Mouse (Mus musculus): ENCODE measurements around the gene Olfr1045. TPM values are rescaled to one million over a fixed set of nuclear protein-coding genes. Genes with fewer than 3 reads are reported as not detected.

The Olfr1045 gene
- polyA plus RNA-seq (2017; shearing (Covaris generic)), result not detected

GRCm38 (mm10) chr2:86202909-86203308, at the start of gene Olfr1045:
Olfr1045 (minus strand) TSS chr2:86203009.

GRCm38 (mm10) chr2:86240189-86240588, 37.4 kb upstream of the Olfr1045 start, which contains the start of gene Olfr1048:
Olfr1048 (minus strand) TSS chr2:86240289.

GRCm38 (mm10) chr2:86231301-86231700, 28.5 kb upstream of the Olfr1045 start, which contains the start of gene Olfr1047:
Olfr1047 (minus strand) TSS chr2:86231401.

GRCm38 (mm10) chr2:86219214-86219613, 16.4 kb upstream of the Olfr1045 start, which contains the start of gene Olfr1046:
Olfr1046 (minus strand) TSS chr2:86219314.

GRCm38 (mm10) chr2:86185583-86185982, 17.2 kb downstream of the Olfr1045 start, which contains the start of gene Olfr52:
Olfr52 (minus strand) TSS chr2:86185683.

GRCm38 (mm10) chr2:86177720-86178119, 25.1 kb downstream of the Olfr1045 start, which contains the start of gene Olfr1044:
Olfr1044 (minus strand) TSS chr2:86177820.

GRCm38 (mm10) chr2:86167422-86167821, 35.4 kb downstream of the Olfr1045 start, which contains the start of gene Olfr1043:
Olfr1043 (minus strand) TSS chr2:86167522.

GRCm38 (mm10) chr2:86161738-86162137, 41.1 kb downstream of the Olfr1045 start, which contains the start of gene Olfr1042:
Olfr1042 (minus strand) TSS chr2:86161838.

GRCm38 (mm10) chr2:86146632-86147031, 56.2 kb downstream of the Olfr1045 start, which contains the start of gene Olfr1040:
Olfr1040 (minus strand) TSS chr2:86146732.

Other genes with a start within 250 kb of the Olfr1045 start
- not detected for gene Olfr1029, start 229.1 kb downstream of the Olfr1045 start, polyA plus RNA-seq (2017; shearing (Covaris generic))
- gene Olfr1030, start 223.7 kb downstream of the Olfr1045 start, polyA plus RNA-seq (2017; shearing (Covaris generic)), result not detected
- not detected for gene Olfr1031, start 212.7 kb downstream of the Olfr1045 start, polyA plus RNA-seq (2017; shearing (Covaris generic))
- not detected for gene Olfr1032, start 197.5 kb downstream of the Olfr1045 start, polyA plus RNA-seq (2017; shearing (Covaris generic))
- gene Olfr1033, start 182.4 kb downstream of the Olfr1045 start, polyA plus RNA-seq (2017; shearing (Covaris generic)), result not detected
- gene Olfr1034, start 157.1 kb downstream of the Olfr1045 start, polyA plus RNA-seq (2017; shearing (Covaris generic)), result not detected
- gene Olfr1036, start 129.0 kb downstream of the Olfr1045 start, polyA plus RNA-seq (2017; shearing (Covaris generic)), result not detected
- not detected for gene Olfr1037, start 115.6 kb downstream of the Olfr1045 start, polyA plus RNA-seq (2017; shearing (Covaris generic))
- not detected for gene Olfr1039, start 67.1 kb downstream of the Olfr1045 start, polyA plus RNA-seq (2017; shearing (Covaris generic))
- gene Olfr1040, start 56.3 kb downstream of the Olfr1045 start, polyA plus RNA-seq (2017; shearing (Covaris generic)), result not detected
- not detected for gene Olfr1042, start 41.2 kb downstream of the Olfr1045 start, polyA plus RNA-seq (2017; shearing (Covaris generic))
- not detected for gene Olfr1043, start 35.5 kb downstream of the Olfr1045 start, polyA plus RNA-seq (2017; shearing (Covaris generic))
- gene Olfr1044, start 25.2 kb downstream of the Olfr1045 start, polyA plus RNA-seq (2017; shearing (Covaris generic)), result not detected
- not detected for gene Olfr52, start 17.3 kb downstream of the Olfr1045 start, polyA plus RNA-seq (2017; shearing (Covaris generic))
- gene Olfr1046, start 16.3 kb upstream of the Olfr1045 start, polyA plus RNA-seq (2017; shearing (Covaris generic)), result not detected
- gene Olfr1047, start 28.4 kb upstream of the Olfr1045 start, polyA plus RNA-seq (2017; shearing (Covaris generic)), result not detected
- not detected for gene Olfr1048, start 37.3 kb upstream of the Olfr1045 start, polyA plus RNA-seq (2017; shearing (Covaris generic))
- gene Olfr1049, start 55.3 kb upstream of the Olfr1045 start, polyA plus RNA-seq (2017; shearing (Covaris generic)), result not detected
- gene Olfr1051, start 76.1 kb upstream of the Olfr1045 start, polyA plus RNA-seq (2017; shearing (Covaris generic)), result not detected
- gene Olfr1052, start 89.4 kb upstream of the Olfr1045 start, polyA plus RNA-seq (2017; shearing (Covaris generic)), result not detected
- not detected for gene Olfr1053, start 112.3 kb upstream of the Olfr1045 start, polyA plus RNA-seq (2017; shearing (Covaris generic))
- gene Olfr1054, start 132.4 kb upstream of the Olfr1045 start, polyA plus RNA-seq (2017; shearing (Covaris generic)), result not detected
- not detected for gene Olfr1055, start 147.3 kb upstream of the Olfr1045 start, polyA plus RNA-seq (2017; shearing (Covaris generic))
- not detected for gene Olfr1056, start 159.5 kb upstream of the Olfr1045 start, polyA plus RNA-seq (2017; shearing (Covaris generic))
- gene Olfr1057, start 175.4 kb upstream of the Olfr1045 start, polyA plus RNA-seq (2017; shearing (Covaris generic)), result not detected
- not detected for gene Olfr1058, start 185.6 kb upstream of the Olfr1045 start, polyA plus RNA-seq (2017; shearing (Covaris generic))
- not detected for gene Olfr1061, start 211.0 kb upstream of the Olfr1045 start, polyA plus RNA-seq (2017; shearing (Covaris generic))
- not detected for gene Olfr1062, start 223.7 kb upstream of the Olfr1045 start, polyA plus RNA-seq (2017; shearing (Covaris generic))
- gene Olfr1065, start 247.6 kb upstream of the Olfr1045 start, polyA plus RNA-seq (2017; shearing (Covaris generic)), result not detected